Comparison of ENCODE assay signal across 8 mouse cellular contexts in the genomic region with DNA sequence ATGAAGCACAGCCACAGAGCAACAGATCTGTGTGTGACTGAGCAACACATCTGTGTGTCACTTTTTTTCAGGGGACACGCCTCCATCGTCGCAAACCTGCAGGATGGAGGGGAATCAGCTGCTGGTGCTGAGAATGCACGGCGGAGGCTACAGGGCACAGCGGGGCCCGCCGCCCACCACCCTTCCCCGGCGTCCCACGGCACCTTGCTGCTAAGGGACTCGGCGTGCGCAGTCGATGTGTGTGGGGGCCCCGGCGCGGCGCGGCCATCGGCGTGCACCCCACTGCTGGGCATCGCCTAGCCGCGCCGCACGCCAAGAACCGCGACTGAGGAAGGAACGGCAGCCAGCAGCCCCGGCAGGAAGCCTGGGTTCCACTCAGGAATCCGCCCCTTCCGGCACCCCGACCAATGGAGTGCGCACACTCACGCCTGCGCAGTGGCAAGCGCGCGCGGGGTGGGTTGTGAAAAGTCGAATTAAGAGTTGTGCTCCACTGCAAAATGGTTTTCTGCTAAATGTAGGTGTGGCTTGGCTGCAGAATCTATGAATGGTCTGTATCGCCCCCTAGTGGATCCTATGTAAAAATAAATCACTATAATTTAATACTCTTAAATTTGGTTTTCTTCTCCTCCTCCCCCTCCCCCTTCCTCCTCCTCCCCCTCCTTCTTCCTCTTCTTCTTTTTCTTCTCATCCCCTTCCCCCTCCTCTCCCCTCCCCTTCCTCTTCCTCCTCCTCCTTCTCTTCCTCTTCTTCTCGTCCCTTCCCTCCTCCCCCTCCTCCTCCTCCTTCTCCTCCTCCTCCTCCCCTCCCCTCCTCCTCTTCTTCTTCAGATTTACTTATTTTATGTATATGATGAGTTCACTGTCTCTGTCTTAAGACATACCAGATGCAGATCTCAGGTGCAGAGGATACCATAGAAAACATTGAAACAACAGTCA. TPM values are rescaled to one million over a fixed set of nuclear protein-coding genes. Genes with fewer than 3 reads are reported as not detected.
DNase-seq lines count a peak whose midpoint lies in the region; ATAC-seq lines count a peak whose summit lies in the region.

Gene Asdurf (minus strand): TSS at position 293 of the 935 bp plus-strand sequence.
Gene Gm28551 (minus strand): TSS at position 341 of the 935 bp plus-strand sequence.
Gene Asnsd1 (minus strand): TSS at position 426 of the 935 bp plus-strand sequence.

- peak; percentile 97 for DNase-seq in adipocyte (ENCODE audit: low spot score)
- peak; percentile 96 for DNase-seq in embryo, embryonic 10 days (ENCODE audit: low spot score)
- DNase-seq in gastrocnemius, postnatal 10 days, result peak; percentile 96
- peak; percentile 98 for DNase-seq in induced T-regulatory cell, adult 2 months (ENCODE audit: low read depth)
- DNase-seq in left cerebral cortex, adult 9 months (ENCODE audit: low spot score in 2 of 2), result peak; percentile 93 to 98
- DNase-seq in right cerebral cortex, postnatal 14 days, result peak; percentile 94
- DNase-seq in urinary bladder, postnatal 36 days (ENCODE audit: low spot score in 2 of 2), result peak; percentile 97 to 98

- ATAC-seq in megakaryocyte progenitor cell, adult 5-6 weeks (replicated peaks; ENCODE audit: poor library complexity), result peak; percentile 99

RNA-seq across cellular contexts. Expression of gene Asdurf, which starts in this region (rescaled TPM):
- 1 to 10 TPM; 5.2 to 9.0 TPM for total RNA-seq in gastrocnemius, postnatal 10 days (2021)
- not detected in 2 replicates for total RNA-seq in megakaryocyte progenitor cell, adult 5-6 weeks (2015)
- 232 and 264 TPM in 2 replicates for total RNA-seq in megakaryocyte progenitor cell, adult 5-6 weeks (2017)

RNA-seq across cellular contexts. Expression of gene Gm28551, which starts in this region (rescaled TPM):
- total RNA-seq in gastrocnemius, postnatal 10 days (2021), result under 1 TPM in 1 of 2 experiments, not detected in 1; 0.09 TPM
- not detected in 2 replicates for total RNA-seq in megakaryocyte progenitor cell, adult 5-6 weeks (2015)
- not detected in 2 replicates for total RNA-seq in megakaryocyte progenitor cell, adult 5-6 weeks (2017)

RNA-seq across cellular contexts. Expression of gene Asnsd1, which starts in this region (rescaled TPM):
- 10 to 100 TPM; 46.7 to 48.1 TPM for total RNA-seq in gastrocnemius, postnatal 10 days (2021)
- total RNA-seq in megakaryocyte progenitor cell, adult 5-6 weeks (2015), result 125 and 129 TPM in 2 replicates
- total RNA-seq in megakaryocyte progenitor cell, adult 5-6 weeks (2017), result 106 and 115 TPM in 2 replicates

Comparison
In these comparisons a context has a peak if more than half of its experiments do, and no peak if none do; other contexts are left out.
1. Peak in every context shown above with its lines: DNase-seq and ATAC-seq.